Mouse (Mus musculus): ENCODE measurements around the gene Wdr81. TPM values are rescaled to one million over a fixed set of nuclear protein-coding genes. Genes with fewer than 3 reads are reported as not detected.

Wdr81 gene
- total and polyA plus RNA-seq, 2 experiments: 14.4 to 20.3 TPM

GRCm38 (mm10) chr11:75424459-75424858, 30.1 kb downstream of the Wdr81 start:
- Histone ChIP-seq H3K4me3 (ENCODE audit: insufficient read depth, low read depth, low read length) (no peak overlapping the region), H3K79me2 (ENCODE audit: control insufficient read depth, insufficient read depth, low read length) (peaks cover 6% of the 10 kb centered on the region; the same call in 1 of the 2 replicates), H3K27me3 (ENCODE audit: control insufficient read depth, insufficient read depth, low read length) (no peaks in the 10 kb centered on the region), H3K27ac (replicated peaks; ENCODE audit: insufficient read depth, low read depth, low read length) (peak overlapping the region; percentile 57), H3K36me3 (ENCODE audit: control insufficient read depth, insufficient read depth, low read length) (no peaks in the 10 kb centered on the region), H3K4me1 (ENCODE audit: control insufficient read depth, insufficient read depth, low read length) (peaks cover 14% of the 10 kb centered on the region), H3K9ac (ENCODE audit: low read depth, low read length) (no peak overlapping the region)
- TF ChIP-seq POLR2A (IDR thresholded peaks at IDR 0.05; ENCODE audit: extremely low read depth, insufficient read depth, low read length): no peak
- TF ChIP-seq CTCF (IDR thresholded peaks at IDR 0.05; ENCODE audit: low read depth, low read length): no peak
- DNase-seq (ENCODE audit: extremely low read depth, low read depth, low spot score): peak; percentile 47
- WGBS: 67% methylated on average over 3 of the region's 3 CpGs

GRCm38 (mm10) chr11:75424033-75424432, 30.5 kb downstream of the Wdr81 start:
- TF ChIP-seq POLR2A (IDR thresholded peaks at IDR 0.05; ENCODE audit: extremely low read depth, insufficient read depth, low read length): no peak
- TF ChIP-seq CTCF (IDR thresholded peaks at IDR 0.05; ENCODE audit: low read depth, low read length): no peak
- peak; percentile 93 for DNase-seq (ENCODE audit: extremely low read depth, low read depth, low spot score)
- peaks cover 6% of the 10 kb centered on the region; the same call in 1 of the 2 replicates for H3K79me2 ChIP-seq (ENCODE audit: control insufficient read depth, insufficient read depth, low read length)
- H3K27ac ChIP-seq (replicated peaks; ENCODE audit: insufficient read depth, low read depth, low read length): peak overlapping the region; percentile 98
- 32% methylated on average over 9 of the region's 9 CpGs for WGBS
- H3K4me3 ChIP-seq (ENCODE audit: insufficient read depth, low read depth, low read length): no peak overlapping the region
- peaks cover 14% of the 10 kb centered on the region for H3K4me1 ChIP-seq (ENCODE audit: control insufficient read depth, insufficient read depth, low read length)
- H3K27me3 ChIP-seq (ENCODE audit: control insufficient read depth, insufficient read depth, low read length): no peaks in the 10 kb centered on the region
- H3K9ac ChIP-seq (ENCODE audit: low read depth, low read length): peak overlapping the region; percentile 32; the same call in 1 of the 2 replicates
- H3K36me3 ChIP-seq (ENCODE audit: control insufficient read depth, insufficient read depth, low read length): no peaks in the 10 kb centered on the region

DNA sequence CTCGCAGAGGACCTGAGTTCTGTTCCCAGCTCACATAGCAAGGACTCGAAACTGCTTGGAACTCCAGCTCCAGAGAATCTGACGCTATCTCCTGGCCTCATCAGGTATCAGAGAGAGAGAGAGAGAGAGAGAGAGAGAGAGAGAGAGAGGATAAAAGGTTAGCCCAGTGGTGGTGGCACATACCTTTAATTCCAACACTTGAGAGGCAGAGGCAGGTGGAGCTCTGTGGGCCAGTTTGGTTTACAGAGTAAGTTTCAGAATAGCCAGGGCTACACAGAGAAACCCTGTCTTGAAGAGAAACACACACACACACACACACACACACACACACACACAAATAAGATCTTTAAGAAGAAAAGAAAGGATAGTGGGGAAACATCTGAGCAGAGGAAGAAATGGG, 31.4 kb downstream of the Wdr81 start:
- Histone ChIP-seq H3K27ac (replicated peaks; ENCODE audit: insufficient read depth, low read depth, low read length) (peak overlapping the region; percentile 98), H3K79me2 (ENCODE audit: control insufficient read depth, insufficient read depth, low read length) (peaks cover 6% of the 10 kb centered on the region; the same call in 1 of the 2 replicates)
- 43% methylated on average over 3 of the region's 3 CpGs for WGBS

GRCm38 (mm10) chr11:75422013-75422792, 32.3 kb downstream of the Wdr81 start, which contains the start of gene Serpinf1:
Gene Serpinf1 (minus strand): TSS chr11:75422701.
- Histone ChIP-seq H3K9ac (ENCODE audit: low read depth, low read length) (peak within 1 kb of the TSS; percentile 94), H3K4me1 (ENCODE audit: control insufficient read depth, insufficient read depth, low read length) (peaks cover 14% of the 10 kb centered on the region), H3K79me2 (ENCODE audit: control insufficient read depth, insufficient read depth, low read length) (peaks cover 6% of the 10 kb centered on the region; the same call in 1 of the 2 replicates), H3K27me3 (ENCODE audit: control insufficient read depth, insufficient read depth, low read length) (no peaks in the 10 kb centered on the region), H3K27ac (replicated peaks; ENCODE audit: insufficient read depth, low read depth, low read length) (peak within 1 kb of the TSS; percentile 98), H3K4me3 (ENCODE audit: insufficient read depth, low read depth, low read length) (peak within 1 kb of the TSS; percentile 82), H3K36me3 (ENCODE audit: control insufficient read depth, insufficient read depth, low read length) (peaks cover 3% of the 10 kb centered on the region)
- peak; percentile 83 for DNase-seq (ENCODE audit: extremely low read depth, low read depth, low spot score)
- no peak for TF ChIP-seq CTCF (IDR thresholded peaks at IDR 0.05; ENCODE audit: low read depth, low read length)
- TF ChIP-seq POLR2A (IDR thresholded peaks at IDR 0.05; ENCODE audit: extremely low read depth, insufficient read depth, low read length): peak; percentile 36; the same call in 1 of the 2 replicates
- WGBS: 15% methylated on average over 10 of the region's 10 CpGs

More for the DNA sequence above, 31.4 kb downstream of the Wdr81 start:
- no peaks in the 10 kb centered on the region for H3K27me3 ChIP-seq (ENCODE audit: control insufficient read depth, insufficient read depth, low read length)
- H3K36me3 ChIP-seq (ENCODE audit: control insufficient read depth, insufficient read depth, low read length): no peaks in the 10 kb centered on the region; the same call in 1 of the 2 replicates
- H3K9ac ChIP-seq (ENCODE audit: low read depth, low read length): peak overlapping the region; percentile 73
- H3K4me3 ChIP-seq (ENCODE audit: insufficient read depth, low read depth, low read length): peak overlapping the region; percentile 1; the same call in 1 of the 2 replicates
- peaks cover 14% of the 10 kb centered on the region for H3K4me1 ChIP-seq (ENCODE audit: control insufficient read depth, insufficient read depth, low read length)
- DNase-seq (ENCODE audit: extremely low read depth, low read depth, low spot score): no peak
- TF ChIP-seq CTCF (IDR thresholded peaks at IDR 0.05; ENCODE audit: low read depth, low read length): no peak
- TF ChIP-seq POLR2A (IDR thresholded peaks at IDR 0.05; ENCODE audit: extremely low read depth, insufficient read depth, low read length): 0 out of 2 replicates have a peak, but pooled peaks have one; percentile 7

GRCm38 (mm10) chr11:75421375-75422012, 33.0 kb downstream of the Wdr81 start:
- peak overlapping the region; percentile 98 for H3K27ac ChIP-seq (replicated peaks; ENCODE audit: insufficient read depth, low read depth, low read length)

More at GRCm38 (mm10) chr11:75421375-75422012, 33.0 kb downstream of the Wdr81 start:
- TF ChIP-seq CTCF (IDR thresholded peaks at IDR 0.05; ENCODE audit: low read depth, low read length) (no peak), POLR2A (IDR thresholded peaks at IDR 0.05; ENCODE audit: extremely low read depth, insufficient read depth, low read length) (no peak)
- H3K79me2 ChIP-seq (ENCODE audit: control insufficient read depth, insufficient read depth, low read length): peaks cover 6% of the 10 kb centered on the region; the same call in 1 of the 2 replicates
- WGBS: 21% methylated on average over 6 of the region's 6 CpGs
- peak; percentile 81 for DNase-seq (ENCODE audit: extremely low read depth, low read depth, low spot score)
- H3K9ac ChIP-seq (ENCODE audit: low read depth, low read length): peak overlapping the region; percentile 94
- H3K4me3 ChIP-seq (ENCODE audit: insufficient read depth, low read depth, low read length): peak overlapping the region; percentile 82
- peaks cover 14% of the 10 kb centered on the region for H3K4me1 ChIP-seq (ENCODE audit: control insufficient read depth, insufficient read depth, low read length)
- peaks cover 4% of the 10 kb centered on the region for H3K36me3 ChIP-seq (ENCODE audit: control insufficient read depth, insufficient read depth, low read length)
- H3K27me3 ChIP-seq (ENCODE audit: control insufficient read depth, insufficient read depth, low read length): no peaks in the 10 kb centered on the region

Data from liver, adult 2 months (tissue).